In genomic region chr7:74408601-74409323, GRCm38 (mm10) we compare ENCODE assay signal across 8 mouse cellular contexts.
DNase-seq lines count a peak whose midpoint lies in the region; ATAC-seq lines count a peak whose summit lies in the region.
"Had no signal": no experiment of that assay in that cellular context is flagged by ENCODE, and none has a peak within 500 bp of the region (broad histone marks: within the 10 kb centered on the region; RNA-seq: fewer than 3 reads in every experiment).

No protein-coding gene starts in this region.

- intact Hi-C loops in left cerebral cortex, postnatal 25 days (cut with DNase I) = no loop called here

- H3K36me3 ChIP-seq in kidney, embryonic 15.5 days = no peaks in the 10 kb centered on the region
- H3K36me3 ChIP-seq: limb, embryonic 12.5 days had no signal

- H3K9me3 ChIP-seq in kidney, embryonic 15.5 days (replicated peaks) = no peaks in the 10 kb centered on the region
- H3K9me3 ChIP-seq: limb, embryonic 12.5 days had no signal

- peaks cover 6% of the 10 kb centered on the region; the same call in 1 of the 2 replicates for H3K4me1 ChIP-seq in kidney, embryonic 15.5 days

- H3K4me2 ChIP-seq in kidney, embryonic 15.5 days = no peak overlapping the region
- H3K4me2 ChIP-seq: limb, embryonic 12.5 days had no signal

- 59% methylated on average over 13 of the region's 13 CpGs for WGBS in kidney, embryonic 15.5 days

- H3K9ac ChIP-seq in kidney, embryonic 15.5 days = no peak overlapping the region
- H3K9ac ChIP-seq: limb, embryonic 12.5 days had no signal

- DNase-seq in kidney, adult 18-20 months = peak; percentile 67
- peak; percentile 48 for DNase-seq in cerebellum, adult 11 months
- DNase-seq in gastrocnemius, adult 8-10 months (ENCODE audit: low spot score in 2 of 2) = peak; percentile 52 to 75
- DNase-seq in lung, postnatal 25 days (ENCODE audit: low spot score) = peak; percentile 46
- no peak for DNase-seq in left cerebral cortex, postnatal 25 days (ENCODE audit: low spot score in 2 of 2)
- no peak for DNase-seq in T-cell, adult 2 months (ENCODE audit: low spot score)

- no peak overlapping the region for H3K27ac ChIP-seq in kidney, embryonic 15.5 days
- H3K27ac ChIP-seq: limb, embryonic 12.5 days had no signal

- no peak; the same call in 1 of the 2 replicates for ATAC-seq in kidney, embryonic 15.5 days (replicated peaks; ENCODE audit: low FRiP score)

- H3K27me3 ChIP-seq in kidney, embryonic 15.5 days = no peaks in the 10 kb centered on the region

- H3K4me3 ChIP-seq in kidney, embryonic 15.5 days (replicated peaks) = no peak overlapping the region
- H3K4me3 ChIP-seq: limb, embryonic 12.5 days had no signal

Comparison
In these comparisons a context has a peak if more than half of its experiments do, and no peak if none do; other contexts are left out.
1. DNase-seq: peak in kidney, adult 18-20 months (single experiment), cerebellum, adult 11 months (single experiment), gastrocnemius, adult 8-10 months (2 of 2) and lung, postnatal 25 days (single experiment); none in left cerebral cortex, postnatal 25 days (0 of 2) and T-cell, adult 2 months (single experiment).